Mouse (Mus musculus): ENCODE results near the gene Nacc1. TPM values are rescaled to one million over a fixed set of nuclear protein-coding genes. Genes with fewer than 3 reads are reported as not detected.
A peak's percentile ranks its signal among the peaks of the same experiment; 100 is the strongest.

The Nacc1 gene
- total RNA-seq, 1 experiment from 2014 or later, result 33.9 TPM

GRCm38 (mm10) chr8:84702963-84703465 lies 15.4 kb upstream of the Nacc1 start:
- ATAC-seq (ENCODE audit: extremely low read depth, insufficient number of reproducible peaks, low FRiP score, poor library complexity, severe bottlenecking), result no peak

GRCm38 (mm10) chr8:84702561-84702960 lies 14.9 kb upstream of the Nacc1 start:
- no peak for ATAC-seq (ENCODE audit: extremely low read depth, insufficient number of reproducible peaks, low FRiP score, poor library complexity, severe bottlenecking)

- ATAC-seq (ENCODE audit: extremely low read depth, insufficient number of reproducible peaks, low FRiP score, poor library complexity, severe bottlenecking), result peak; percentile 39
Measured at GRCm38 (mm10) chr8:84700941-84701911, 13.6 kb upstream of the Nacc1 start, which contains the start of gene Lyl1. Gene Lyl1, plus strand, starts transcription at chr8:84701457.

- no peak for ATAC-seq (ENCODE audit: extremely low read depth, insufficient number of reproducible peaks, low FRiP score, poor library complexity, severe bottlenecking)
Measured at GRCm38 (mm10) chr8:84700526-84700925, 12.9 kb upstream of the Nacc1 start.

- peak; percentile 35; the same call in 1 of the 2 replicates for ATAC-seq (ENCODE audit: extremely low read depth, insufficient number of reproducible peaks, low FRiP score, poor library complexity, severe bottlenecking)
Measured at GRCm38 (mm10) chr8:84699861-84700322, 12.2 kb upstream of the Nacc1 start.

- ATAC-seq (ENCODE audit: extremely low read depth, insufficient number of reproducible peaks, low FRiP score, poor library complexity, severe bottlenecking), result no peak
Measured at GRCm38 (mm10) chr8:84698929-84699401, 11.3 kb upstream of the Nacc1 start.

GRCm38 (mm10) chr8:84698288-84698687 lies 10.6 kb upstream of the Nacc1 start:
- ATAC-seq (ENCODE audit: extremely low read depth, insufficient number of reproducible peaks, low FRiP score, poor library complexity, severe bottlenecking), result no peak

- ATAC-seq (ENCODE audit: extremely low read depth, insufficient number of reproducible peaks, low FRiP score, poor library complexity, severe bottlenecking), result peak; percentile 34
Measured at GRCm38 (mm10) chr8:84697166-84698130, 9.8 kb upstream of the Nacc1 start.

GRCm38 (mm10) chr8:84695140-84695539 lies 7.5 kb upstream of the Nacc1 start:
- no peak for ATAC-seq (ENCODE audit: extremely low read depth, insufficient number of reproducible peaks, low FRiP score, poor library complexity, severe bottlenecking)

- no peak for ATAC-seq (ENCODE audit: extremely low read depth, insufficient number of reproducible peaks, low FRiP score, poor library complexity, severe bottlenecking)
Measured at GRCm38 (mm10) chr8:84693332-84693731, 5.7 kb upstream of the Nacc1 start.

GRCm38 (mm10) chr8:84689091-84689915 lies 1.6 kb upstream of the Nacc1 start:
- peak; percentile 85 for ATAC-seq (ENCODE audit: extremely low read depth, insufficient number of reproducible peaks, low FRiP score, poor library complexity, severe bottlenecking)

- ATAC-seq (ENCODE audit: extremely low read depth, insufficient number of reproducible peaks, low FRiP score, poor library complexity, severe bottlenecking), result no peak
Measured at GRCm38 (mm10) chr8:84687003-84687704, 508 bp downstream of the Nacc1 start.

- no peak for ATAC-seq (ENCODE audit: extremely low read depth, insufficient number of reproducible peaks, low FRiP score, poor library complexity, severe bottlenecking)
Measured at GRCm38 (mm10) chr8:84686191-84687002, 1.3 kb downstream of the Nacc1 start, which contains the start of gene Trmt1. Gene Trmt1, plus strand, starts transcription at chr8:84686307.

GRCm38 (mm10) chr8:84684537-84684936 lies 3.1 kb downstream of the Nacc1 start:
- ATAC-seq (ENCODE audit: extremely low read depth, insufficient number of reproducible peaks, low FRiP score, poor library complexity, severe bottlenecking), result no peak

- ATAC-seq (ENCODE audit: extremely low read depth, insufficient number of reproducible peaks, low FRiP score, poor library complexity, severe bottlenecking), result no peak
Measured at GRCm38 (mm10) chr8:84682257-84682656, 5.4 kb downstream of the Nacc1 start.

GRCm38 (mm10) chr8:84681476-84681875 lies 6.2 kb downstream of the Nacc1 start:
- ATAC-seq (ENCODE audit: extremely low read depth, insufficient number of reproducible peaks, low FRiP score, poor library complexity, severe bottlenecking), result no peak

- no peak for ATAC-seq (ENCODE audit: extremely low read depth, insufficient number of reproducible peaks, low FRiP score, poor library complexity, severe bottlenecking)
Measured at GRCm38 (mm10) chr8:84677305-84677704, 10.4 kb downstream of the Nacc1 start.

Measured in neutrophil, adult 5-6 weeks (primary cell).